Mouse (Mus musculus) T-helper 17 cell (primary cell): ENCODE results near the gene Clba1.

ENCODE experiments used
- in situ Hi-C, 2 experiments: fragments of 300-600 bp; cut with MboI, MseI; formaldehyde crosslinking; loops; 1 replicate in 1 of 2; 2 replicates in 1 of 2; pipeline ENCODE4 v1.15.1; 2025; ENCODE audit warnings: high pct_unique_total_duplicates in 2 of 2

The Clba1 gene

GRCm38 (mm10) chr12:112793601-112794355 lies 15.0 kb upstream of the Clba1 start:
- in situ Hi-C loops = loop anchor here in 1 of 2 experiments (10.0 kb wide), 1 partner anchor 51 kb away; no protein-coding TSS in a partner anchor

- in situ Hi-C loops = loop anchor here in 1 of 2 experiments (10.0 kb wide), 1 partner anchor 50 kb away; no protein-coding TSS in a partner anchor
Observed at GRCm38 (mm10) chr12:112794356-112794816, 14.4 kb upstream of the Clba1 start.

- in situ Hi-C loops = loop anchor here in 1 of 2 experiments (5.0 to 10.0 kb wide), 2 partner anchors 50 to 53 kb away; no protein-coding TSS in a partner anchor
Observed at GRCm38 (mm10) chr12:112794998-112795397, 13.7 kb upstream of the Clba1 start.

- in situ Hi-C loops = loop anchor here in 1 of 2 experiments (5.0 to 10.0 kb wide), 2 partner anchors 49 to 53 kb away; no protein-coding TSS in a partner anchor
Observed at GRCm38 (mm10) chr12:112795466-112796104, 13.2 kb upstream of the Clba1 start.

GRCm38 (mm10) chr12:112796551-112797510 lies 11.9 kb upstream of the Clba1 start:
- in situ Hi-C loops = loop anchor here in 1 of 2 experiments (5.0 to 10.0 kb wide), 2 partner anchors 48 to 55 kb away; no protein-coding TSS in a partner anchor

GRCm38 (mm10) chr12:112797672-112798331 lies 10.9 kb upstream of the Clba1 start:
- in situ Hi-C loops = loop anchor here in 1 of 2 experiments (5.0 to 10.0 kb wide), 2 partner anchors 47 to 56 kb away; no protein-coding TSS in a partner anchor

GRCm38 (mm10) chr12:112798332-112798681 lies 10.4 kb upstream of the Clba1 start:
- in situ Hi-C loops = loop anchor here in 1 of 2 experiments (5.0 to 10.0 kb wide), 2 partner anchors 46 to 56 kb away; no protein-coding TSS in a partner anchor

GRCm38 (mm10) chr12:112798716-112799115 lies 10.0 kb upstream of the Clba1 start:
- in situ Hi-C loops = loop anchor here in 1 of 2 experiments (5.0 to 10.0 kb wide), 2 partner anchors 46 to 56 kb away; no protein-coding TSS in a partner anchor

- in situ Hi-C loops = loop anchor here in 1 of 2 experiments (5.0 to 10.0 kb wide), 2 partner anchors 45 to 57 kb away; no protein-coding TSS in a partner anchor
Observed at GRCm38 (mm10) chr12:112799237-112799970, 9.3 kb upstream of the Clba1 start.

- in situ Hi-C loops = no loop called here
Observed at GRCm38 (mm10) chr12:112800476-112800875, 8.3 kb upstream of the Clba1 start.

GRCm38 (mm10) chr12:112801864-112802846 lies 6.6 kb upstream of the Clba1 start, which contains the start of gene Ahnak2:
Gene Ahnak2 (minus strand): TSS chr12:112802657.
- in situ Hi-C loops = no loop called here

GRCm38 (mm10) chr12:112802917-112803316 lies 5.8 kb upstream of the Clba1 start:
- in situ Hi-C loops = no loop called here

GRCm38 (mm10) chr12:112804046-112804445 lies 4.7 kb upstream of the Clba1 start:
- in situ Hi-C loops = no loop called here

GRCm38 (mm10) chr12:112806044-112806443 lies 2.7 kb upstream of the Clba1 start:
- in situ Hi-C loops = no loop called here

- in situ Hi-C loops = no loop called here
Observed at GRCm38 (mm10) chr12:112807796-112808195, 941 bp upstream of the Clba1 start.

GRCm38 (mm10) chr12:112808212-112808586 lies 538 bp upstream of the Clba1 start:
- in situ Hi-C loops = no loop called here

- in situ Hi-C loops = no loop called here
Observed at GRCm38 (mm10) chr12:112809641-112810040, 904 bp downstream of the Clba1 start.
